Mouse (Mus musculus) heart, postnatal 0 days (tissue): ENCODE measurements around the gene Emb. TPM values are rescaled to one million over a fixed set of nuclear protein-coding genes. Genes with fewer than 3 reads are reported as not detected.

ENCODE experiments used
- ATAC-seq: fragments of 200-750 bp; cut with Nextera tagmentation; 2 replicates; pipeline ENCODE4 v1.8.0; 2017; ENCODE audit warnings: low read depth, moderate number of reproducible peaks, moderate library complexity; ENCODE audit not compliant: insufficient read depth
- DNase-seq: peaks from one replicate; pipeline ENCODE4 v3.0.0-alpha.2; 2016; ENCODE audit warnings: low spot score
- H3K27ac ChIP-seq: fragments of 300-500 bp; sonication (generic); 2 replicates; pipeline ENCODE4 v1.5.1; 2014; ENCODE audit warnings: low read depth, mild to moderate bottlenecking
- H3K27me3 ChIP-seq: fragments of 300-500 bp; sonication (generic); 2 replicates; pipeline ENCODE4 v1.6.1; 2014; ENCODE audit warnings: low read length, mixed read lengths; ENCODE audit not compliant: control insufficient read depth, insufficient read depth
- H3K36me3 ChIP-seq: fragments of 300-500 bp; sonication (generic); replicated peaks from 2 replicates; pipeline ENCODE4 v1.6.1; 2014; ENCODE audit warnings: low read length, mixed read lengths; ENCODE audit not compliant: control insufficient read depth, insufficient read depth
- H3K4me1 ChIP-seq: fragments of 300-500 bp; sonication (generic); 2 replicates; pipeline ENCODE4 v1.6.1; 2014; ENCODE audit warnings: antibody characterized with exemption; ENCODE audit not compliant: control insufficient read depth, insufficient read depth
- H3K4me2 ChIP-seq: fragments of 300-500 bp; sonication (generic); 2 replicates; pipeline ENCODE4 v1.6.1; 2014; ENCODE audit warnings: low read depth, mild to moderate bottlenecking, low read length, moderate library complexity
- H3K4me3 ChIP-seq: fragments of 300-500 bp; sonication (generic); 2 replicates; pipeline ENCODE4 v1.5.1; 2014; ENCODE audit warnings: low read depth, low read length
- H3K9ac ChIP-seq: fragments of 300-500 bp; sonication (generic); replicated peaks from 2 replicates; pipeline ENCODE4 v1.6.1; 2014; ENCODE audit warnings: low read depth, low read length, mixed read lengths
- H3K9me3 ChIP-seq: fragments of 300-500 bp; sonication (generic); replicated peaks from 2 replicates; pipeline ENCODE4 v1.6.1; 2016; ENCODE audit warnings: low read length; ENCODE audit not compliant: control insufficient read depth
- CTCF ChIP-seq: IDR thresholded peaks from 2 replicates; pipeline ENCODE4 v1.5.1; 2016; ENCODE audit warnings: antibody characterized with exemption, control low read depth, low read depth
- EP300 ChIP-seq: IDR thresholded peaks from 2 replicates; pipeline ENCODE4 v1.6.1; 2016; ENCODE audit warnings: antibody characterized with exemption, low read depth
- WGBS: fragments of 180-500 bp; shearing (Covaris S2); extraction: QIAGEN DNeasy Blood & Tissue Kit; methylation state at CpG from one replicate; pipeline ENCODE4 v1.1.7; 2014; 5-methylcytosine and 5-hydroxymethylcytosine counted together
- polyA plus RNA-seq: library from polyadenylated mRNA; unstranded; fragments of >200 nt; fragmentation: Nextera tagmentation; extraction: Ambion mirVana; gene quantifications from 2 replicates; pipeline ENCODE4 v1.2.1, GENCODE M21; 2015
- total RNA-seq: library from RNA; depleted of rRNA; stranded (reverse); fragments of >200 nt; gene quantifications from 2 replicates; pipeline ENCODE4 v1.2.3, GENCODE M21; 2014; ENCODE audit warnings: low replicate concordance

Emb gene
- total and polyA plus RNA-seq, 2 experiments from 2014 or later = 2.2 to 2.8 TPM

DNA sequence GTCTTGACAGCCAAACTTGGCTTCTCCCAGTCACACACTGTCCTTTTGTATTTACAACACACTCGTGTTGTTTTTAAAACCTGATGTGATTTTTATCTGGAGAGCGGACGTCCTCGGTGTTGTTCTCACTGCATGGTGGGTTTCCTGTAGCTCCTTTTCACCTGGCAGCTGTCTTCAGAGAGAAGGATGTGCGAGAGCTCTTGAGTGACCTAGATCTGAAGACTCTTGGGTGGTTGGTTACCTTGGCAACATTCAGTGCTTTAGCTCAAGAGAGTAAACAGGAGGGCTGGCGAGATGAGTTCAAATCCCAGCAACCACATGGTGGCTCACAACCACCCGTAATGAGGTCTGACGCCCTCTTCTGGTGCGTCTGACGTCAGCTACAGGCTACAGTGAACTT lies 7.8 kb downstream of the Emb start:
- ATAC-seq (no peak), DNase-seq (no peak)
- no peak for TF ChIP-seq EP300
- TF ChIP-seq CTCF = no peak
- Histone ChIP-seq H3K27ac (no peak overlapping the region), H3K9me3 (no peaks in the 10 kb centered on the region), H3K4me3 (no peak overlapping the region), H3K4me2 (no peak overlapping the region), H3K27me3 (peaks cover 11% of the 10 kb centered on the region), H3K36me3 (no peaks in the 10 kb centered on the region), H3K4me1 (no peaks in the 10 kb centered on the region), H3K9ac (no peak overlapping the region)
- WGBS = 32% methylated on average over 10 of the region's 10 CpGs

DNA sequence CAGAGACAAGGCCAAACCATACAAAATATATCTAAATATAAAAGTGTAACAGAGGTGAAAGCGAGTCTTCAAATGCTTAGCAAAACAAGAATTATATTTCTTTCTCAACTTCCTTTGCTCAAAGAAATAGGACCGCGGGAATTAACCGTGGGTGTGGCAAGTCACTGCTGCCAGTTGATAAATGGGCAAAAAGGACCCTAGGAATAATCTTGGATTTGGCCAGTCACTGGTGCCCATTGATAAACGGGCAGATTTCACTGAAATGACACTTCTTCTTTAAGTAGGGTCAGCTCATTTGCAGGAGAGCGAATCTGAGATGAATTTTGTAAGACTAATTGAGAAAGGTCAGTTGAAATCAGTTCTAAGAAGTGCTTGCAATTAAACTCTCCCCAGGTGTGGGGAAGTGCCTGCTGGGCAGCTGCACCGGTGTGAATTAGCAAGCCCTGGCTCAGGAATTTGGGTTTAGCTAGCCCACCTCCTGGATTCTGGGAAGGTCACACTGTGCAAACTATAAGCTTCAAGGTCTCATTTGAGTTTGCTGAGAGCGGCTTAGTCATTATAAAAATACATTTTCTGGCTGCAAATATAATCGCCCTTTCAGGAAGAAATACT lies 8.5 kb downstream of the Emb start:
- H3K36me3 ChIP-seq = no peaks in the 10 kb centered on the region
- H3K9ac ChIP-seq = no peak overlapping the region
- no peaks in the 10 kb centered on the region for H3K9me3 ChIP-seq
- H3K4me3 ChIP-seq = no peak overlapping the region
- H3K27me3 ChIP-seq = peaks cover 19% of the 10 kb centered on the region
- no peak overlapping the region; the same call in 1 of the 2 replicates for H3K27ac ChIP-seq
- no peak for TF ChIP-seq EP300
- TF ChIP-seq CTCF = no peak
- ATAC-seq (no peak), DNase-seq (no peak)
- H3K4me1 ChIP-seq = no peaks in the 10 kb centered on the region
- H3K4me2 ChIP-seq = no peak overlapping the region
- 43% methylated on average over 9 of the region's 9 CpGs for WGBS

DNA sequence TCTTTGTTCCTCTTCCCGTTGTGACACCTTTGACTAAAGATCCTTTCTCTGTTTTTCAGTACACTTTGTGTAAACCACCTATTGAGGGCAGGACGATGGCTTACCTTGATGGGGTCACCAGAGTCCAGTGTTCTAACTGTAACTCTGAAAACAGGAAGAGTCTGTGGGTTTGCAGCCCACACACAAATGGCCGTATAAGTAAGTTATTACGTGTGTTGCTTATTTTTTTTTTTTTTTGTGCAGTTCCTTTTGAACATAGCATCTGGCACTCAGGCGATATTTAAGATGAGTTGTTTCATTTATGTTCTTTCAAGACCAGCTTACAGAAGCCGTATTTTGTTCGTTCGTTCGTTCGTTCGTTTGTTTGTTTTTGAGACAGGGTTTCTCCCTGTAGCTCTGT lies 9.3 kb downstream of the Emb start:
- ATAC-seq = no peak
- Histone ChIP-seq H3K4me2 (no peak overlapping the region), H3K4me1 (no peaks in the 10 kb centered on the region), H3K9me3 (no peaks in the 10 kb centered on the region), H3K9ac (no peak overlapping the region), H3K36me3 (no peaks in the 10 kb centered on the region), H3K27ac (peak overlapping the region; percentile 6; the same call in 1 of the 2 replicates), H3K4me3 (no peak overlapping the region), H3K27me3 (peaks cover 23% of the 10 kb centered on the region)
- DNase-seq = no peak
- no peak for TF ChIP-seq CTCF
- TF ChIP-seq EP300 = no peak
- 70% methylated on average over 11 of the region's 11 CpGs for WGBS

GRCm38 (mm10) chr13:117218092-117218491 lies 9.8 kb downstream of the Emb start:
- WGBS = 87% methylated on average over 2 of the region's 2 CpGs
- ATAC-seq (no peak), DNase-seq (no peak)
- TF ChIP-seq CTCF = no peak
- no peak for TF ChIP-seq EP300
- no peak overlapping the region for H3K4me2 ChIP-seq
- peak overlapping the region; percentile 6; the same call in 1 of the 2 replicates for H3K27ac ChIP-seq
- no peaks in the 10 kb centered on the region for H3K36me3 ChIP-seq
- H3K9ac ChIP-seq = no peak overlapping the region
- peaks cover 23% of the 10 kb centered on the region for H3K27me3 ChIP-seq
- no peak overlapping the region for H3K4me3 ChIP-seq
- H3K9me3 ChIP-seq = no peaks in the 10 kb centered on the region
- no peaks in the 10 kb centered on the region for H3K4me1 ChIP-seq

- H3K4me1 ChIP-seq = no peaks in the 10 kb centered on the region
- TF ChIP-seq EP300 (no peak), CTCF (no peak)
- ATAC-seq (no peak), DNase-seq (no peak)
- WGBS = 19% methylated on average over 16 of the region's 16 CpGs
- no peaks in the 10 kb centered on the region for H3K9me3 ChIP-seq
- no peak overlapping the region; the same call in 1 of the 2 replicates for H3K27ac ChIP-seq
- H3K27me3 ChIP-seq = peaks cover 23% of the 10 kb centered on the region
- H3K4me3 ChIP-seq = peak overlapping the region; percentile 53
- H3K4me2 ChIP-seq = peak overlapping the region; percentile 70
- H3K36me3 ChIP-seq = no peaks in the 10 kb centered on the region
- no peak overlapping the region for H3K9ac ChIP-seq
Observed at GRCm38 (mm10) chr13:117219871-117220500, 11.7 kb downstream of the Emb start.
